Mouse (Mus musculus): ENCODE data around the gene 6820408C15Rik. TPM values are rescaled to one million over a fixed set of nuclear protein-coding genes. Genes with fewer than 3 reads are reported as not detected.

6820408C15Rik gene
- total and polyA plus RNA-seq, 2 experiments from 2014 or later: 0.15 to 5.6 TPM

DNA sequence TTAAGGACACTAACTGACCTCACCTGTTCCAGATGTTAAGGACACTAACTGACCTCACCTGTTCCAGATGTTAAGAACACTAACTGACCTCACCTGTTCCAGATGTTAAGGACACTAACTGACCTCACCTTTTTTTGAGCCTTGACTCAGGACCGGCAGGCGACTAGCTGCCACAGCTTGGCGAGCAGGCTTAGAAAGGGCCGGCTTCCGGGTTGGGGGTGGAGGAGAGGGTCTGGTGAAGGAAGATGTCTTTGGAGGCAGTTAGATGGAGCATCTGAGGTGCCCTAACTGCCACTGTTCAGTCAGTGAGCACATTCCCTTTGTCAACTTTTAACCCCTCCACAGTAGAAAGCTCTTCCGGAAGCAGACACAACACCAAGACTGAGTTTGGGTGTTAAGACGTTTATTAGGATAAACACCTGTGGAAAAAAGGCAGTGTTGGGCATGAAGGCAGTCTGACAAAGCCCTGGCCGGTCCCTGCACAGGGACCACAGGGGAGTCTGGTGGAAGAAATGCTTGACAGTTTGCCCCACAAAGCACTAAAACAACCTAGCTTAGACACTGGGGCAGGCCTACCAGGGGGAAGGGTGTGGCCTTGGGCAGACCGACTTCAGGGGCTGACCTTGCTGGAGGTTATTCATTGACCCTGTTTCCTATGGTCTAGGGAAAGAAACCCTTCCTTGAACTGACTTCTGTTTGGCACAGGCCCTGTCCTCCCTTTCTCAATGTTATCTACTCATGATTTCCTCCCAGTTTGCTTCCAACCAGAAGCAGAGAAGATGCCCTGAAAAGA, 22.0 kb upstream of the 6820408C15Rik start:
- no peak for ATAC-seq (ENCODE audit: insufficient read depth, low read depth)
- 53% methylated on average over 9 of the region's 9 CpGs for WGBS
- DNase-seq (ENCODE audit: low spot score): peak; percentile 35
- TF ChIP-seq CTCF (IDR thresholded peaks at IDR 0.05; ENCODE audit: low read depth): no peak
- Histone ChIP-seq H3K4me2 (ENCODE audit: low read depth, low read length) (0 out of 2 replicates have a peak overlapping the region, but pooled peaks have one; percentile 2), H3K27me3 (ENCODE audit: control insufficient read depth, insufficient read depth, low read length) (no peaks in the 10 kb centered on the region), H3K36me3 (replicated peaks; ENCODE audit: control insufficient read depth, insufficient read depth, low read length) (no peaks in the 10 kb centered on the region), H3K9ac (replicated peaks; ENCODE audit: low read depth, low read length) (no peak overlapping the region), H3K9me3 (replicated peaks; ENCODE audit: control insufficient read depth, low read length) (no peaks in the 10 kb centered on the region), H3K4me3 (ENCODE audit: low read depth, low read length) (no peak overlapping the region), H3K4me1 (ENCODE audit: control insufficient read depth, insufficient read depth) (peaks cover 9% of the 10 kb centered on the region; the same call in 1 of the 2 replicates), H3K27ac (ENCODE audit: low read depth) (peak overlapping the region; percentile 55)

- Histone ChIP-seq H3K27ac (ENCODE audit: low read depth) (peak overlapping the region; percentile 98), H3K4me3 (ENCODE audit: low read depth, low read length) (peak overlapping the region; percentile 96), H3K9ac (replicated peaks; ENCODE audit: low read depth, low read length) (peak overlapping the region; percentile 96), H3K4me2 (ENCODE audit: low read depth, low read length) (peak overlapping the region; percentile 90), H3K4me1 (ENCODE audit: control insufficient read depth, insufficient read depth) (peaks cover 9% of the 10 kb centered on the region; the same call in 1 of the 2 replicates), H3K36me3 (replicated peaks; ENCODE audit: control insufficient read depth, insufficient read depth, low read length) (no peaks in the 10 kb centered on the region), H3K27me3 (ENCODE audit: control insufficient read depth, insufficient read depth, low read length) (no peaks in the 10 kb centered on the region), H3K9me3 (replicated peaks; ENCODE audit: control insufficient read depth, low read length) (no peaks in the 10 kb centered on the region)
- DNase-seq (ENCODE audit: low spot score): no peak
- TF ChIP-seq CTCF (IDR thresholded peaks at IDR 0.05; ENCODE audit: low read depth) (no peak), EP300 (IDR thresholded peaks at IDR 0.05; ENCODE audit: low read depth) (no peak)
- ATAC-seq (ENCODE audit: insufficient read depth, low read depth): no peak
- 15% methylated on average over 13 of the region's 13 CpGs for WGBS
Measured at GRCm38 (mm10) chr2:152395271-152395920, 20.0 kb upstream of the 6820408C15Rik start.

DNA sequence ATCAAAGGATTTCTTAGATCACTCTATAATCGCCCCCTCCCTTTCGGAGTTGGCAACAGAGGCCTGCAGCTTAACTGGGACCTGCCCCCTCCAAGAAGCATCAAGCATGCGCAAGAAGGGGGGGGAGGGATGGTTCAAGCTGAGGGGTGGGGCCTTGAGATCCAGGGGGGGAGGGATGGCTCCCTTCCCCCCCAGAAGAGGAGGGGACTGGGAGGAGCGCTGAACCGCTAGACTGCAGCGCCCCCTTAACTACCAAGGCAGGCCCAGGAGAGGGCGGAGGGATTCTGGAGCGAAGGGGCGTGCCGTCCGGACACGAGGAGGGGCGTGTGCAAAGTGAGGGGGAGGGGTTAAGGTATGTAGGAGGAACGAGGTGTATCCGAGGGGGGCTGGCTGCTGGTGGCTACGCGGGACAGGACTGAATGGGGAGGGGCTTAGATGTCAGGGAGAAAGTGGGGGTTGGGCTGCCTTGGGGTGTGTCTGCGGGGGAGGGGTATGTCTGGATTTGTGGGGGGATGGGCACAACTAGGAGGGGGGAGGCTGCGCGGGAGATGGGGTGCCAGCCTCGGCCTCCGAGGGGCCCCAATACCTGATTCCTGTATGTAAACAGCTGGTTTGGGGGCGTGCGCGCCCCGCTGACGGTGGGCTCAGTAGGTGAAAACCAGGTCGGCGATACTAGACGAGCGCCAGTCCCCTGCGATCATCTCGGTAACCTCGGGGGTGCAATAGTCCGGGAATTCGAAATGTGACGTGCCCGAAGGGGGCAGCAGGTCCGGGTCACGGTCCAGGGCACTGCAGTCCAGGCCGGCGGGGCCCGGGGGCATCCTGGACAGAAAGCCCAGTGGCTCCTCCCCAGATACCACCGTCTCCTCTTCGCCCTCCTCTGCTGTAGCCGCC, 19.0 kb upstream of the 6820408C15Rik start:
- Histone ChIP-seq H3K4me3 (ENCODE audit: low read depth, low read length) (peak overlapping the region; percentile 96), H3K4me2 (ENCODE audit: low read depth, low read length) (peak overlapping the region; percentile 90), H3K9me3 (replicated peaks; ENCODE audit: control insufficient read depth, low read length) (no peaks in the 10 kb centered on the region), H3K9ac (replicated peaks; ENCODE audit: low read depth, low read length) (peak overlapping the region; percentile 96), H3K27ac (ENCODE audit: low read depth) (peak overlapping the region; percentile 98), H3K4me1 (ENCODE audit: control insufficient read depth, insufficient read depth) (peaks cover 9% of the 10 kb centered on the region; the same call in 1 of the 2 replicates), H3K36me3 (replicated peaks; ENCODE audit: control insufficient read depth, insufficient read depth, low read length) (no peaks in the 10 kb centered on the region), H3K27me3 (ENCODE audit: control insufficient read depth, insufficient read depth, low read length) (no peaks in the 10 kb centered on the region)
- under 1% methylated on average over 42 of the region's 46 CpGs for whole genome bisulfite sequencing
- peak; percentile 72 for TF ChIP-seq CTCF (IDR thresholded peaks at IDR 0.05; ENCODE audit: low read depth)
- peak; percentile 46 for TF ChIP-seq EP300 (IDR thresholded peaks at IDR 0.05; ENCODE audit: low read depth)
- DNase-seq (ENCODE audit: low spot score) (peak; percentile 96), ATAC-seq (ENCODE audit: insufficient read depth, low read depth) (peak; percentile 54)

GRCm38 (mm10) chr2:152397004-152397589, 18.3 kb upstream of the 6820408C15Rik start:
- DNase-seq (ENCODE audit: low spot score): peak; percentile 83
- TF ChIP-seq EP300 (IDR thresholded peaks at IDR 0.05; ENCODE audit: low read depth) (no peak; the same call in 1 of the 2 replicates), CTCF (IDR thresholded peaks at IDR 0.05; ENCODE audit: low read depth) (no peak)
- Histone ChIP-seq H3K4me2 (ENCODE audit: low read depth, low read length) (peak overlapping the region; percentile 90), H3K27me3 (ENCODE audit: control insufficient read depth, insufficient read depth, low read length) (no peaks in the 10 kb centered on the region), H3K9me3 (replicated peaks; ENCODE audit: control insufficient read depth, low read length) (no peaks in the 10 kb centered on the region), H3K27ac (ENCODE audit: low read depth) (peak overlapping the region; percentile 98), H3K4me1 (ENCODE audit: control insufficient read depth, insufficient read depth) (peaks cover 9% of the 10 kb centered on the region; the same call in 1 of the 2 replicates), H3K4me3 (ENCODE audit: low read depth, low read length) (peak overlapping the region; percentile 96), H3K9ac (replicated peaks; ENCODE audit: low read depth, low read length) (peak overlapping the region; percentile 96), H3K36me3 (replicated peaks; ENCODE audit: control insufficient read depth, insufficient read depth, low read length) (no peaks in the 10 kb centered on the region)
- WGBS: under 1% methylated on average over 68 of the region's 77 CpGs
- peak; percentile 17 for ATAC-seq (ENCODE audit: insufficient read depth, low read depth)
